Mouse (Mus musculus) CH12.LX (cell line): ENCODE data around the gene Racgap1.

ENCODE experiments used
- CTCF ChIP-seq, 2 experiments: IDR thresholded peaks in 1 of 2; conservative IDR thresholded peaks in 1 of 2; 2 replicates each; pipeline ENCODE4 v1.5.1; 2011 to 2012; ENCODE audit warnings: low read depth in 2 of 2, low read length in 2 of 2, improper control_type of control experiment in 1 of 2, inconsistent platforms in 1 of 2, mild to moderate bottlenecking in 1 of 2, moderate library complexity in 1 of 2
- ELF1 ChIP-seq: IDR thresholded peaks from 2 replicates; pipeline ENCODE4 v1.6.1; 2014; ENCODE audit warnings: low read depth, mild to moderate bottlenecking, inconsistent platforms, low read length, improper control_type of control experiment
- NRF1 ChIP-seq: IDR thresholded peaks from 2 replicates; pipeline ENCODE4 v1.6.1; 2014; ENCODE audit warnings: low read depth, mild to moderate bottlenecking, inconsistent platforms, low read length, improper control_type of control experiment, moderate library complexity
- POLR2A ChIP-seq: IDR thresholded peaks from 2 replicates; pipeline ENCODE4 v1.6.1; 2011; ENCODE audit warnings: low read depth, mild to moderate bottlenecking, improper control_type of control experiment, low read length
- ZKSCAN1 ChIP-seq: IDR thresholded peaks from 2 replicates; pipeline ENCODE4 v1.6.1; 2012; ENCODE audit warnings: low read depth, inconsistent platforms, low read length, improper control_type of control experiment, borderline replicate concordance

DNA sequence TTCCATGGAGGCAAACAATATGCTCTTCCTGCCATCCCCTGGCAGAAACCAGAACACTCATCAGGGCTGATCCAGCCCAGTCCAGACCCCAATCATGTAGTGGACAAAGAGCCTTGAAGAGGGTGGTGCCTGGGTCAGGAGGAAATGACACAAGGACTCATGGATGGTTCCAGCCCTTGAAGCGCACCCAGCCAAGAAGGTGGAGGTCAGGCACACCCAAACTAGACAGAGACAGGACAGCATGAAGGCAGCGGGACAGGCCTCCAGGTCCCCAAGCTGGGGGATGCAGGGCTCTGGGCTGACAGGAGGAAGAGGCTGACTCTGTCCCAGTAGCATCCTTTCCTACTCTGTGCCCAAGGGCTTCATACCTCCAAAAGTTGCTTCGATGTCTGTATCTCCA lies 64.9 kb downstream of the Racgap1 start:
- no peak for TF ChIP-seq CTCF (conservative IDR thresholded peaks at IDR 0.05 in 1 of 2, IDR thresholded peaks at IDR 0.05 in 1 of 2; ENCODE audit: low read depth in 2 of 2, low read length in 2 of 2)
- no peak for TF ChIP-seq POLR2A
- no peak for TF ChIP-seq ELF1
- TF ChIP-seq NRF1 = no peak
- no peak for TF ChIP-seq ZKSCAN1
